Mouse (Mus musculus): ENCODE measurements around the gene Ang2.

The Ang2 gene

GRCm38 (mm10) chr14:51150206-51150831, 48.6 kb downstream of the Ang2 start:
- no peak for DNase-seq

DNA sequence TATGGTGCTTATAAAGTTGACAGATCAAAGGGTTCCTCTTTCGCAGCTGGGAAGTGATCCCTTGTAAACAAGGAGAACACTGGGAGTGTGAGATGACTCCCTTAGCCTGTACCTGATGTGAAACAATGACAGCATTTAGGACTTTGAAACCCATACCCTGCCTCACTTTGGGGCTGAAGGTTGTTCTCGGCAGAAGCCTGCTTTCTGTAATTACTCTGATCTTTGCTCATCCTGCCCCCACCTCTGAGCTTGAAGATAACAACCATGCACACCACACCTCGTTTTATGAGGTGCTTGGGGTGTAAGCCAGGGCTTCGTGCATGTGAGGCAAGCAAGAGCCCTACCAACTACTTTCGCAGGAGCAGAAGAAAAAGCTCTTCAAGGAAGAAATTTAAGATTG, 49.8 kb downstream of the Ang2 start:
- DNase-seq: no peak

GRCm38 (mm10) chr14:51148006-51148405, 50.9 kb downstream of the Ang2 start:
- DNase-seq: no peak

DNA sequence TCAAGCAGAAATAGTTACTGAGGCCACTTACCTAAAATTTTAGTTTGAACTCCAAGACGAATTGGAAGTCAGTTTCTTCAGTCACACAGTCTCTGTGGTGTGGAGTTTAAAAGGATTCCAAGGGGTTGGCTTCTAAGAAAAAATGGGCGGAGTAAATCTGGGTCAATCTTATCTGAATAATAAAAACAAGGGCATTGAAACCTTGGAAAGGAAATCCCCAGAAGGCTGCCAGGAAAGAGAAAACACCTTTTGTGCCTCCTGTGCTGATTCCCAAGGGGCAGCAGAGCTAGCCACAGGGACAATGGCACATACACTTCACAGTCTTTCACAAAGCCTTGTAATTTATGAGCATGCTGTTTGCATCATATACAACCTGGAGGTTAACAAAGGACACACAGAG, 52.3 kb downstream of the Ang2 start, which contains the start of gene Rnase1:
Gene Rnase1, minus strand, starts transcription at position 101 of the 400 bp plus-strand sequence.
- no peak for DNase-seq

GRCm38 (mm10) chr14:51145521-51145920, 53.4 kb downstream of the Ang2 start:
- DNase-seq: no peak
